Mouse (Mus musculus) ZHBTc4 (cell line): ENCODE data around the gene Ppwd1.
"Not testable (repeated sequence)": the region's sequence is repeated elsewhere in the genome, so short reads cannot be mapped to it uniquely, and the experiment has no call there.

Experiments used
- DNase-seq: peaks from one replicate; pipeline ENCODE4 v3.0.0-alpha.2; 2011; ENCODE audit warnings: low read depth, low spot score

Ppwd1 gene

DNA sequence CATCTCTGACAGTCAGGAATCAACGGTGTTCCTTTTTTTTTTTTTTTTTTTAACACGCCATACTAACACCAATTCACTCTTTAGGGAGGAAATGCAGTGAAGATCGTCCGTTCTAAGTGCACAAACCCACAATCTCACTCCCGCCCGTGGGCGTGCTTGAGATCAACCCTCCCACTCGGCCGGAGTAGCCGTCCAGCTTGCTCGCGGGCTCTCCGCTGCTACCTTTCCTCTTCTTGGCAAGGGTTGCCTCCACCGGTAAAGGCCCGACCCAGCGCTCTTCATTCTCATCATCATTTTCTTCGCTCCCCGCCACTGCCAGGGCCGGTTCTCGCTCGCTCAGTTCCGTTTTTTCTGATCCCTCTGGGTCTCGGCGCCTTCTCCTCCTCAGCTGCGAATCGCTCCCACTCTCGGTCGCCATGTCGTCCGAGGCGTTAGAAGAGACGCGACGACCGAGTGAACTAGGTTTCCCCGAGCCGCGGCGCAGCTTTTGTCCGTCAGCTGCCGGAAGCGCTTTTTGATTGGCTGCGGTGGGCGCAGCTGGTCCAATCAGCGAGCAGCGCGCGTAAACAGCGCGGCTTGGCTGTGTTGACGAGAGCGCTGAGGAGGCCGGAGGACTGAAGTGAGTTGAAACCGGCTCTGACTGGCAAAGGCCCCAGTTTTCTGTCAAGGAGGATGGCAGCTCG is at the start of gene Ppwd1, which contains the start of gene Cenpk:
TSS of gene Ppwd1 (minus strand) at position 460 of the 683 bp plus-strand sequence.
TSS of gene Cenpk (plus strand) at position 228 of the 683 bp plus-strand sequence.
- DNase-seq: peak; percentile 98

DNA sequence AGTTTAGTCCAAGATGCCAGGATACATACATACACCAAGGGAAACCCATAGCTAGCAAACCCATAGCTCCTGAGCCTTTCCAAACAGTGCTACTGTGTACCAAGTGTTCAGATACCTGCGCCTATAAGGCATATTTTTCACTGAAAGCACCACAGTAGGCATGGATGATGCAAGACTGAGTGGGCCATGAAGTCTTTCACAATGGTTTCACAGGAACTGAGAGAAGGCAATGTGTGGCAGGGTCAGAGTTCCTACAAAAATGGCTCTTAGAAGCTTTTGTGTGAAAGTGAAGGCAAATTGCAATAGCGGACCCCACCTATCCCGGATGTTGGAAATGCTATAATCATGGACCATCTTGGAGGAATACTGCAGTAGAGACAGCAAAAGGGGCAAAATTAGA is 30.4 kb upstream of the Ppwd1 start:
- no peak for DNase-seq

DNA sequence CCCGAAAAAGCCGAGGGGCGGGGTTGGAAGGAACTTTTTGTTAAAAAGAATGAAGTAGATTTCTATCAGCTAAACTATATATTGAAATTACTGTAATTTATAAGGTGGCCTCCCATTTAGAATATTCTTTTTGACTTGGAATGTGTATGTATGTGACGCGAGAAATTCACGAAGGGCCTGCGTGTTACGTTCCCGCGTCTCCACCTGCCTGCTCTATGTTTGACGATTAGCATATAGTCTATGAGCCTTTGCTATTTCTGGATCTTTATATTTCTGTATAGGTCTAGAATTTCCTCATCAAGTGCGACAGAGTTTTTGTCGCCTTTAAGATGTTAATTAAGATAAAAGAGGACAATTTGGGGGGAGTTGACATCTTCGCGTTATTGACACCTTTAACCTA is 538 bp upstream of the Ppwd1 start:
- DNase-seq: no peak

DNA sequence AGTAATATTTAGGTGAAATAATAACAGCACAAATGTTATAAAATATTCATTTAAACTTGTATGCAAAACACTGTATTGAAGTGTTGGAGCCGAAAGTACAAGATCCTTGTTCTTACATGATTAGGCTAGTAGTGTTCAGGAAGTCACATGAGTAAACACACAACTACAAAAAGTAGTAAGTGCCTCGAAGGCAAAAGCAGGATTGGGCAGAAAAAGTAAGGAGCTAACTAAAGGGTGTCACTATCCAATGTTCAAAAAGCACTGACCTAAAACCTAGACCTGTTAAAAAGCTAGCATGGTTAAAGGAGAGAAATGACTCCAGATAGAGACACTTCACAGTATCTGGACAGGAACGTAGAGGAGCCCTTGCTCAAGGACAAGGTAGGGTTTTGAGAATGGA is 1.2 kb downstream of the Ppwd1 start:
- DNase-seq: no peak

DNA sequence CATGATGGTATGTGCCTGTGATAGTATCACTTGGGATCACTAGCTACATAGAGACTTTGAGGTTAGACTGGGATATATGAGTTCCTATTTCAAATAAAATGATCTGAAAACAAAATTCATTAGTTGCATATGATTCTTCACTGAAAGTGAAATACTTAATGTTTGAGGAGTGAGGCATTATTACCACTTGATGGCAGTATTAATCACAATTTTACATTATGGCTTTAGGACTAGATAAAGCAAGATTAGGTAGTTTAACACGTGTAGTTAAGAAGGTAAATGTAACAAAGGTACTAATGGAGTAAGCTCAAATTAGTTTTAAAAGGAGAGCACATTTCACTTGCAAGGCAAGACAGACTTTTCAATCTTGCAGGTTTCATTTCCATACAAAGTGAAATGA is 24.3 kb downstream of the Ppwd1 start:
- no peak for DNase-seq

DNA sequence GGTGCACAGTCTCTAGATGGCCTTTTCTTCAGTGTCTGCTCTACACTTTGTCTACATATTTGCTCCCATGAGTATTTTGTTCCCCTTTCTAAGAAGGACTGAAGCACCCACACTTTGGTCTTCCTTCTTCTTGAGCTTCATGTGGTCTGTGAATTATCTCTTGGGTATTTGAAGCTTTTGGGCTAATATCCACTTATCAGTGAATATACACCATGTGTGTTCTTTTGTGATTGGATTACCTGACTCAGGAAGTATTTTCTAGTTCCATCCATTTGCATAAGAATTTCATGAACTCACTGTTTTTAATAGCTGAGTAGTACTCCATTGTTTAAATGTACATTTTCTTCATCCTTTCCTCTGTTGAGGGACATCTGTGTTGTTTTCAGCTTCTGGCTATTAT is 32.8 kb downstream of the Ppwd1 start:
- DNase-seq: not testable (repeated sequence)

DNA sequence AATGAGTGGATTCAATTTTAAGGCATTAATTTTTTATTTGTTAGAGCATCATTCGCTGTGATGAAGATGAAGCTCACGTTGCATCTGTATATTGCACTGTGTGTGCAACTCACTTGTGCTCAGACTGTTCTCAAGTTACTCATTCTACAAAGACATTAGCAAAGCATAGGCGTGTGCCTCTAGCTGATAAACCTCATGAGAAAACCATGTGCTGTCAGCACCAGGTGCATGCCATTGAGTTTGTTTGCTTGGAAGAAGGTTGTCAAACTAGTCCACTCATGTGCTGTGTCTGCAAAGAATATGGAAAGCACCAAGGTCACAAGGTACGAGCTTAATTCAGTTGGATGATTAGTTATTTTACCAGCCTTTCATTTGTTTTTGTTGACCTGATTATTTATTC is 41.3 kb downstream of the Ppwd1 start:
- no peak for DNase-seq

DNA sequence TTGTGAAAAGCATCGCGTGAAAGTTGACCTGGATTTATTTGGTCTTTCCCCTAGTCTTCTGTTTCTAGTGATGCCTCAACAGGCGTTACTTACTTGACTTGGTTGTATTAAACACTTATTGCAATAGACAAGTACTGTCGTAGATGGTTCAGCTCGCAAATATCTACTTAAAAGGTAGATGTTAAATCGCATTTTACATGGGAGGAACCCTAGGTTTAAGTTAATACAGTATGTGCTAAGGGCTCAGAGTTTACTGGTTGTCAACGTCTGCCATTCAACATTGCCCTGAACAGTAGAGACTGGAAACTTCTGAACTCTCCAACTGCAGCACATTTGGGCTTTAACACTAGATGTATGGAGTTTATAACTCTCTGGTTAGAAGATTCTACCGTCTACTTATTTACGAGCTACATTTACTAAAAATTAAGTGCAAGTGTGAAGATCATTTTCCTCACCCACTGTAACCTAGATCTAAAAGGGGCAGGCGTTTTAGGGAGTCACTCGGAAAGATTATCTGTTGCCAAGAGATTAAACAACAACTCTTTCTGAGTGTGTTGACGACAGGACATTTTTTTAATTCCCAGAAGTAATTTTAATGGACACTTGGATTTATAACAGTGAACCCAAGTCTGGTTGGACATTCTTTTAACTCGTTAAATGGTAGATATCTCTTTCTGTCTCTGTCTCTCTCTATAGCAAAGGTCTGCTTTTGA is 49.3 kb downstream of the Ppwd1 start:
- DNase-seq: no peak

DNA sequence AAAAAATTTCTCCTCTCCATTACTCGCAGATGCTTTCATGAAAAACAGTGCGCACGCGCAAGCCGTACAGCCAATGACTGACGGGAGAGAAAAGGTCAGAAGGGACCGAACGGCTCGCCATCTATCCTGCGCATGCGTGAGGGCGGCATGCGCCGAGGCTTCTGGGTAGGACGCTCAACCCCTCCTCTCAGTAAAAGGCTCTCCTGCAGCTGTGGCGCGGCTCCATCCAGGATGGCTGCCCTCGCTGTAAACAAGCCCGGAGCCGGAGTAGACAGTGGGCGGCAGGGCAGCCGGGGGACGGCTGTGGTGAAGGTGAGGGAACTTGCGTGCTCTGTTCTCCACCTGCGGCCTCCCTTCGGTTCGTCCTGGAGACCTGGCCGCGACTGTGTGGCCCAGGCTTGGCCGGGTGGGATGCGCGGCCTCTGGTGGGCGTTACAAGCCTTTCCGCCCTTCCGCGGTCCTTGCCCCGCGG is 50.0 kb downstream of the Ppwd1 start, which contains the start of gene Trim23:
TSS of gene Trim23 (plus strand) at position 148 of the 472 bp plus-strand sequence.
- peak; percentile 99 for DNase-seq

DNA sequence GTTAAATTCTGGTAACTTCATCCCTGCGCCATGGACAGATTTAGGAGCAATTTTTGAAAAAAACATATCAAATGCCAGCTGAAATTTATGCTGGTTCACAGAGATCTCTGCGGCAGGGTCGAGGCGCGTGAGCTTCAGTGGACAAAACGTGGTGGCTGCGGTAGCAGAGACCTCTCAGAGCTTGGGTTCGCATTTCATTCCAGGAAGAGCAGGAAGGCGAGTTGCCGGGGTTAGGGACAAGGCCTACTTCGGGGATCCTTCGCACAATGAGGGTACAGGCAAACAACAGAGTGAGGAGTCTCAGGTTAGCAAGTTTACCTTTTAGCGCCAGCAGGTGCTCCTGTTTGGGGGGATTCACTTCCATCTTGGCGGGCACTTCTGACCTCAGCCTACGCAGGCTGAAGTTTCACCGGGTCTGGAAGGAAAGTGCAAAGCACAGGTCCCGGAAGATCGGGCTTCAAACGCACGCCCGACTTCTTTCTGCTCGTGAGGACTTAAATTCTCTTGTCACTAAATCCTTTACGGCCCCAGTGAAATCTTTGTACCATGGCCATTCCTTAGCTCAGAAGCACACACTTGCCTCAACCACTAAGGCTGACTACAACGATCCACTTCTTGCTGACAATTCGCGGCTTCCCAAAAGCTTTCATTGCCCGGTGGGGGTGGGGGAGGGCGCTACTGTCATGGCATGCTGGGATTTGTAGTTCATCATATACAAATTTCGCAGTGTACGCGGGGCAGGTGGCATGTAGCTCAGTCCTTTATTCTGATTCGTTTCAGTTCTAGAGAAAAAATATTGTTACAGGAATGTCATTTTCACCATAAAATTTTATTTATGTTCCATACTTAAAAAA is 50.6 kb downstream of the Ppwd1 start, which contains the start of gene Trappc13:
TSS of gene Trappc13 (minus strand) at position 674 of the 854 bp plus-strand sequence.
- DNase-seq: peak; percentile 92

DNA sequence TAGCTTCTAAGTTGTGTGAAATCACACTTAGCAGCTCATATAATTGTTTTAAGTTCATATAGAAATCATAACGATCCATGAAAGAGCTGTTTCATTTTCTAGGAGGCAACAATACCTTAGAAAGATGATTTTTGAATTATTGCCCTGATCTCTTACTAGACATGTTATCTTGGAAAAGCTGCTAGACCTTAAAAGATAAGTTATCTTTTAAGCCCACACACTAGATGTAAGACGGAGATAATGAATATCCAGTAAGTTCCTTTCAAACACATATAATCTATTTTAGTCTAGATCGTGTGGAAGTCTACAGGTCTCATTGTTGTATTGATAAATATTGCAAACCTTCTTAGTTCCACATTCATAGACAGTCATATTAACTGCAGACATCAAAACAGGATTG is 51.8 kb downstream of the Ppwd1 start:
- DNase-seq: no peak

DNA sequence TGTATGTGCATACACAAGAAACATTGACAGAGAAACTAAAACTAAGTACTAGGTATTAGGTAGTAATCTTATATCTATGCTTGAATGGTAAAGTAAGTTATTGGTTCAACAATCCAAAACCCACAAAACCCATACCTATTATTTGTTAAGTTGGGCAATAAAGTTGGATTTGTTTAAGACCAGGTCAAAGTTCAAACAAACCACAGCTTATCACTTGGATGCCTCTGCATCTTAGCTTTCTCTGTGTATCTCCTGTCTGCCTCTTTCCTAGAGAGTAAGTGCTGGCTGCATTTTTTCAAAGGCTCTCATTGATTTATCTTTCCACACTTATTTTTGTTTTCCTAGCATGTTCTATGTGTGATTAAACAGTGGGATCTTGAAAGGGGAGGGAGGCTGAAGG is 56.1 kb downstream of the Ppwd1 start:
- no peak for DNase-seq

DNA sequence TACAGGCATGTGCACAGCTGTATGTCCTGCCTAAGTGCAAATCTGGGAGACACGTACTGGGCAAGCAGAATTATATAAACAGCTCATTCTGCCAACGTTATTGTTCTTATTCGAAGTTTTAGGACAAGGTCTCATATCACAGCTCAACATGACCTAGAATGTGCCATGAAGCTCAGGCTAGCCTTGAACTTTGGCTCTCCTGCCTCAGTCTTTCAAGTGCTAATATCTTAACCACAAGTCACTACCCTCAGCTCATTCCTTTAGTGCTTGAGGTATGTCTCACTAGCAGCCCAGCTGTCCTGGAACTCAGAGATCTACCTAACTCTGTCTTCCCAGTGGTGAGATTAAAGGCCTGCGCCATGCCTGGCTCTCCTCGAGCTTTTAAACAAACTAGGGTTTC is 56.9 kb downstream of the Ppwd1 start:
- DNase-seq: peak; percentile 40

DNA sequence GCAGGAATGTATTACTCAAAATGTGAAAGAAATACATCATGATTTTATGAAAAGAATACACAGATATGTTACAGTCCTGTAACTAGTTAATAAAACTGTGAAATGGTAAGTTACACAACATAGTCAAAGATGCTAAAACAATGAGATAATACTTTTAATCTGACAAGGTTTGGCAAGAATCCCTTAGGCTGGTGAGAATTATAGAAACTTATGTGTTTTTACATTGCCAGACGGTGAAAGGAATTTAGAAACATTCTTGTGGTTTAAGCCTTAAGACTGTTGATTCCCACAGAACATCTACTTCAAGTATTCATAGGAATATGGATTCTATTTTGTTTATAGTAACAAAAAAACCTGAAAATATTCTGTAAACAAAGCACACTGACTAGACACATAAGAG is 73.0 kb downstream of the Ppwd1 start:
- no peak for DNase-seq
